Mouse (Mus musculus) olfactory bulb, adult 2 months (tissue): ENCODE results near the gene Mon1b.

Source experiments
- CTCF ChIP-seq: fragments of 200-500 bp; IDR thresholded peaks from 2 replicates; pipeline ENCODE4 v1.5.1; 2012; ENCODE audit warnings: low read depth, mild to moderate bottlenecking, low read length, moderate library complexity; ENCODE audit not compliant: insufficient read depth
- POLR2A ChIP-seq: fragments of 200-500 bp; IDR thresholded peaks from 2 replicates; pipeline ENCODE4 v1.6.1; 2012; ENCODE audit warnings: mild to moderate bottlenecking, low read depth, low read length, moderate library complexity; ENCODE audit not compliant: insufficient read depth

- no peak for TF ChIP-seq CTCF
- no peak for TF ChIP-seq POLR2A
Measured at GRCm38 (mm10) chr8:113676811-113677210, 41.4 kb downstream of the Mon1b start.
